ENCODE assay signal across 9 mouse cellular contexts in genomic region chr8:22411971-22412370, GRCm38 (mm10). TPM values are rescaled to one million over a fixed set of nuclear protein-coding genes. Genes with fewer than 3 reads are reported as not detected.
DNase-seq lines count a peak whose midpoint lies in the region; ATAC-seq and TF ChIP-seq lines count a peak whose summit lies in the region.
"Had no signal": no experiment of that assay in that cellular context is flagged by ENCODE, and none has a peak within 500 bp of the region (broad histone marks: within the 10 kb centered on the region; RNA-seq: fewer than 3 reads in every experiment).

No protein-coding gene starts in this region.

- H3K4me2 ChIP-seq in heart, embryonic 13.5 days: peak overlapping the region; percentile 87

- peaks cover 23% of the 10 kb centered on the region for H3K36me3 ChIP-seq in heart, embryonic 13.5 days
- H3K36me3 ChIP-seq in G1E (replicated peaks): peaks cover 25% of the 10 kb centered on the region
- H3K36me3 ChIP-seq in hindbrain, embryonic 10.5 days: peaks cover 23% of the 10 kb centered on the region

- 10% methylated on average over 8 of the region's 8 CpGs for WGBS in heart, embryonic 13.5 days
- WGBS in hindbrain, embryonic 10.5 days: 30% methylated on average over 8 of the region's 8 CpGs

- no peak for DNase-seq in heart, postnatal 14 days
- no peak for DNase-seq in G1E (ENCODE audit: low spot score)
- no peak for DNase-seq in hindbrain, embryonic 10.5 days (ENCODE audit: low spot score)
- DNase-seq in layer of hippocampus, postnatal 14 days (ENCODE audit: low spot score in 2 of 2): no peak
- DNase-seq in adrenal gland, postnatal 10 days: no peak
- no peak for DNase-seq in adrenal gland, adult 8-10 months

- H3K9ac ChIP-seq in heart, embryonic 13.5 days: peak overlapping the region; percentile 90

- TF ChIP-seq CTCF in G1E (IDR thresholded peaks at IDR 0.05; ENCODE audit: low read depth, low read length): no peak

- no peak for ATAC-seq in heart, embryonic 13.5 days (ENCODE audit: extremely low read depth, insufficient number of reproducible peaks, low FRiP score, low TSS enrichment)
- ATAC-seq in G1E (ENCODE audit: extremely low read depth, insufficient number of reproducible peaks, low FRiP score, poor library complexity, severe bottlenecking): no peak
- peak; percentile 42 for ATAC-seq in megakaryocyte-erythroid progenitor cell, adult 5-6 weeks (replicated peaks; ENCODE audit: low FRiP score, low TSS enrichment, poor library complexity, severe bottlenecking)

- intact Hi-C loops in heart, postnatal 14 days (cut with DNase I): no loop called here

- H3K9me3 ChIP-seq in heart, embryonic 13.5 days: no peaks in the 10 kb centered on the region
- H3K9me3 ChIP-seq in G1E (replicated peaks): no peaks in the 10 kb centered on the region
- no peaks in the 10 kb centered on the region for H3K9me3 ChIP-seq in hindbrain, embryonic 10.5 days

- H3K27me3 ChIP-seq in heart, embryonic 13.5 days (replicated peaks): peaks cover 6% of the 10 kb centered on the region; the same call in 1 of the 2 replicates
- no peaks in the 10 kb centered on the region for H3K27me3 ChIP-seq in G1E (ENCODE audit: insufficient read depth, low read length)
- H3K27me3 ChIP-seq in hindbrain, embryonic 10.5 days (ENCODE audit: insufficient read depth, poor library complexity, severe bottlenecking): no peaks in the 10 kb centered on the region
- H3K27me3 ChIP-seq: Patski had no signal

- no peak overlapping the region for H3K27ac ChIP-seq in heart, embryonic 13.5 days (replicated peaks)
- H3K27ac ChIP-seq in hindbrain, embryonic 10.5 days: peak overlapping the region; percentile 89

- H3K4me1 ChIP-seq in heart, embryonic 13.5 days: peaks cover 20% of the 10 kb centered on the region
- H3K4me1 ChIP-seq in G1E (ENCODE audit: insufficient read depth, low read depth, low read length): peaks cover 36% of the 10 kb centered on the region
- peaks cover 13% of the 10 kb centered on the region for H3K4me1 ChIP-seq in hindbrain, embryonic 10.5 days (replicated peaks)

- H3K4me3 ChIP-seq in heart, embryonic 13.5 days: peak overlapping the region; percentile 82
- peak overlapping the region; percentile 87 for H3K4me3 ChIP-seq in G1E (ENCODE audit: low read depth, low read length)
- H3K4me3 ChIP-seq in hindbrain, embryonic 10.5 days: peak overlapping the region; percentile 85

RNA-seq across cellular contexts. Expression of gene Mrps31, which starts 0.8 kb away (rescaled TPM):
- 46.8 and 50.5 TPM in 2 replicates for polyA plus RNA-seq in heart, embryonic 13.5 days (2015; fragmentation: Nextera tagmentation; extraction: Ambion mirVana)
- 10 to 100 TPM; 51.1 to 54.1 TPM for total RNA-seq in heart, postnatal 14 days (2021)
- total RNA-seq in G1E (2014; fragmentation: Nextera tagmentation): 13.2 and 15.7 TPM in 2 replicates
- total RNA-seq in G1E (2017): 30.4 and 31.1 TPM in 2 replicates
- polyA plus RNA-seq in G1E (2012): 1.5 and 2.5 TPM in 2 replicates
- polyA plus RNA-seq in hindbrain, embryonic 10.5 days (2016; fragmentation: Nextera tagmentation; extraction: Ambion mirVana): 38.4 and 40.8 TPM in 2 replicates
- total RNA-seq in megakaryocyte-erythroid progenitor cell, adult 5-6 weeks (2014; fragmentation: Nextera tagmentation): 18.2 and 25.7 TPM in 2 replicates
- 39.8 and 43.1 TPM in 2 replicates for total RNA-seq in megakaryocyte-erythroid progenitor cell, adult 5-6 weeks (2017)
- total RNA-seq in layer of hippocampus, postnatal 14 days (2021): 10 to 100 TPM; 22.3 to 23.0 TPM
- total RNA-seq in adrenal gland, postnatal 10 days (2021): 10 to 100 TPM; 50.8 to 52.3 TPM
- total RNA-seq in adrenal gland, adult 8-10 months (2022): 10 to 100 TPM; 33.8 to 43.2 (median 41.5) TPM

RNA-seq across cellular contexts. Expression of gene Slc25a15, which starts 13.6 kb away (rescaled TPM):
- 11.7 and 11.9 TPM in 2 replicates for polyA plus RNA-seq in heart, embryonic 13.5 days (2015; fragmentation: Nextera tagmentation; extraction: Ambion mirVana)
- 10 to 100 TPM; 12.7 TPM for total RNA-seq in heart, postnatal 14 days (2021)
- total RNA-seq in G1E (2014; fragmentation: Nextera tagmentation) (10.4 and 13.4 TPM in 2 replicates), G1E (2017) (15.5 and 18.2 TPM in 2 replicates)
- polyA plus RNA-seq in G1E (2012): 10.7 and 11.1 TPM in 2 replicates
- 14.6 and 17.0 TPM in 2 replicates for polyA plus RNA-seq in hindbrain, embryonic 10.5 days (2016; fragmentation: Nextera tagmentation; extraction: Ambion mirVana)
- total RNA-seq in megakaryocyte-erythroid progenitor cell, adult 5-6 weeks (2014; fragmentation: Nextera tagmentation): 8.7 and 15.3 TPM in 2 replicates
- total RNA-seq in megakaryocyte-erythroid progenitor cell, adult 5-6 weeks (2017): 10.4 and 15.9 TPM in 2 replicates
- total RNA-seq in layer of hippocampus, postnatal 14 days (2021): 10 to 100 TPM; 10.0 to 10.9 TPM
- 10 to 100 TPM; 24.1 to 35.7 TPM for total RNA-seq in adrenal gland, postnatal 10 days (2021)
- 10 to 100 TPM; 13.5 to 14.2 (median 13.9) TPM for total RNA-seq in adrenal gland, adult 8-10 months (2022)
